Mouse (Mus musculus): ENCODE data around the gene Tex50.

Tex50 gene

DNA sequence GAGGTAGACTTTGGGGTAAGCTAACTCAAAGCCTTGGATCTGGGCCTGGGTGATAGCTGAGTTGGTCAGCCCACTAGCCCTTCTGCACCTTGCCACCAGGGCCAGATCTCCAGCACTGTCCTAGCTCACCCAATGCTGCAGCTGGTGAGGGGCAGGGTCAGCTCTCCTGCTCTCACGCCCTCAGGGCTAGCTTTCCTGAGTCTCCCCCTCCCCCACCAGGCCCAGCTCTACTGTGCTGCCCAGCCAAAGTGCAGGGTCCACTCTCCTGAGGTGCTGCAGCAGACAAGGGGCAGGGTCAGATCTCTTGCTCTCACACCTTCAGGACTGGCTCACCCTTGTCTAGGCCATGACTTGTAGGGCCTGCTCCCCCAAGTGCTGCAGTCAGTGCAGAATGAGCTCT lies 32.7 kb downstream of the Tex50 start:
- DNase-seq (ENCODE audit: low spot score in 2 of 2): no peak

DNA sequence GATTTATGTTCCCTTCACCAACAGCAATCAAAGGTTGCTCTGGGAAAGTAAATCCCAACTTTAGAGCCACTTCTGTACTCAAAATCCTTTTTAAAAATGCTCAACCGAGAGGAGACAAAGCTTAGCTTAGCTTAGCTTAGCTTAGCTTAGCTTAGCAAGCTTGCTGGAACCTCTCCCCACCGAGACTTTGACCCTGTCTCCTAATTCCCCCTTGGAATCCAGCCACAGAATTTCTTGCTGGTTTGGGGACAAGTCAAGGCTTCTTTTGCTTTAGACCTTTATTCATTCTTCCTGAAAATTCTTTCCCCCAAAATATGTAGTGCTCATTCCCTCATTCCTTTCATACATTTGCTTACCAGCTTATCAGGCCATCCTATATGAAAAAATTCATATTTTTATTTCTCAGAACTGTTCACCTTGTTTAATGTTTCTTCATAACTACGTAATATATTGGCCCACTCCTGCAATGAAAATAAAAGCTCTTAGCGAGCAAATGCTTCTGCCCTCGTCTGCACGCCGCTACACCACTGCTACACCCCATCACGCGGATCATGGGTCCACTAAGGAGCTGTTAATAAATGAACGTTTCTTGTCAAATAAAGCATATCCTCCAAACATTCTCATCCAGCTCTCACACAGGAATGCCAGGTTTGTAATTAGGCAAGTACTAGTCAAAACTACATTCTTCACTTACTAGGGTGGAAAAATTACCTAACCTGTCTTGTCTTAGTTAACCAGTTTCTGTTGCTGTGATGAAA lies 36.3 kb downstream of the Tex50 start:
- DNase-seq (ENCODE audit: low spot score in 2 of 2): no peak

DNA sequence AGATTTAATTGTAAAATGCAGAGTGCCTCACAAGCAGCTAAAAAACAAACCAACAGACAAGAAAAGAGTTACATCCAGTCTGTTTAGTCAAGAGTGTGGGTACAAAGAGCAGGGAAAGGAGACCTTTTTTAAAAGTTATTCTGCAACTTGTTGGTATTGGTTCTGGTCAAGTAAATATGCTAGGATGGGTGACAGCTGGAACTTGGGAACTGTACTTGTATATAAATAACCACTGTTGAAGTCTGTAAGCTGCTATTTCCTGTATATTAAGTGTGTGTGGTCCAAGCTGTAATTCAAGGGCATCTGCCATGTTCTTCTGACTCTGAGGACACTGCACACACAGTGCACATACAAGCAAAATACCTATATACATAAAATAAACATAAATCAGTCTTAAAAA lies 44.5 kb downstream of the Tex50 start:
- no peak for DNase-seq (ENCODE audit: low spot score in 2 of 2)

GRCm38 (mm10) chr1:161109216-161109615 lies 49.9 kb downstream of the Tex50 start:
- DNase-seq (ENCODE audit: low spot score in 2 of 2): no peak

All from spleen, postnatal 4 days (tissue).